Mouse (Mus musculus): Measurements from ENCODE around the gene Myo9a.
"Not testable (repeated sequence)": the region's sequence is repeated elsewhere in the genome, so short reads cannot be mapped to it uniquely, and the experiment has no call there.

The Myo9a gene

DNA sequence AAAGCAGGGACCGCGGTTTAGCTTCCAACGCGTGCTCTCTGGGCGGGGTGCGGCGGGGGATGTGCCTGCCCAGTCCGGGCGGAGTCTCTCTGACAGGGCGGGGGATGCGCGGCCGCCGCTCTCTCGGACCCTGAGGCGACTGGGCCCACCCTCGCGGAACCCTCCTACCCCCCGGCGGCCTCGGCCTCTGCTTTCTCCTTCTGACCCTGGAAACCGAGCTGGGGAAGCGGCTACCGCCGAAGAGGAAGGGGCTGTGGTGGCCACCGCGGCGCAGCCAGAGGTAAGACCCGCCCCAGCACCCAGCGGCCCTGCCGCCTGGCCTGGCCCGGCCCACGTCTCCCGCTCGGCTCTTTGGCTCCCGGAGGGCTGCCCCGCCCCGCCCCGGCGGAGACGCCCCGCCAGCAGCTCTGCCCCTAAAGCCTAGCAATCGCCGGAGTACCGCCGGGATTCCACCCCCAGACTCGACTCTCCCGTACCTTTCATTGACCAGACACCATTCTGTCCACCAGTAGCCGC, 428 bp downstream of the Myo9a start:
- peak; percentile 52 for DNase-seq (ENCODE audit: low read depth)

DNA sequence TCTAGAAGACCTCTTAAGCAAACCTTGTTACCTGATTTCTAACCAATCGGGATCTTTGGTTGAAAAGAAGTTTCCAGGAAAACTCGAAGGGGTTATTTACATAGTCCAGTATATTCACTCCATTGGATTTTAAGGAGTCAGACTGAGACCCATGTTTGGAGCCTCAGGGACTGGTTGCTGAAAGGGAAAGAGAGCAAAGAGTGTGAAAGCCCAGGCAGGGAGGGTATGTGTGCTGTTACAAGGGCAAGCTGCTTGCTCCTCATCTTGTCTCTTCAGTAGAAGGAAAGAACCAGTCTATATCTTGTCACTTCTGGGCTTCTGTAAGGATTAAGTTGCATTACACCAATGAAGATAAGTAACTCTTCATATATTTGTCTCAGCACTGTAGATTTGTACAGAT, 1.3 kb downstream of the Myo9a start:
- DNase-seq (ENCODE audit: low read depth) = no peak

GRCm38 (mm10) chr9:59755199-59755598, 4.5 kb downstream of the Myo9a start:
- no peak for DNase-seq (ENCODE audit: low read depth)

DNA sequence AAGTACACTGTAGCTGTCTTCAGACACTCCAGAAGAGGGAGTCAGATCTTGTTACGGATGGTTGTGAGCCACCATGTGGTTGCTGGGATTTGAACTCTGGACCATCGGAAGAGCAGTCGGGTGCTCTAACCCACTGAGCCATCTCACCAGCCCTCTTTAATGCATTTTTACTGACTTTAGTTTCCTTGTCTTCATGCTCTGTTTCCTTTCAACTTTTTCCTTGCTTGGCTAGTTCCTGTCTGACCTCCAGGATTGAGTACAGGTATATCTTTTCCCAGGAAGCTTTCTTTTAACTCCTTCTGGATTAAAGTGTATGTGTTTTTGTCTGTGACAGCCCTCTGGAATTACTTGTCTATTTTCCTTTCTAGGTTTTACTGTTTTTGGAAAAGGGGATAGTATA, 6.3 kb downstream of the Myo9a start:
- not testable (repeated sequence) for DNase-seq (ENCODE audit: low read depth)

GRCm38 (mm10) chr9:59760515-59760914, 9.8 kb downstream of the Myo9a start:
- DNase-seq (ENCODE audit: low read depth) = peak; percentile 3

GRCm38 (mm10) chr9:59766966-59767461, 16.3 kb downstream of the Myo9a start:
- DNase-seq (ENCODE audit: low read depth) = not testable (repeated sequence)

GRCm38 (mm10) chr9:59806046-59806774, 55.5 kb downstream of the Myo9a start:
- DNase-seq (ENCODE audit: low read depth) = not testable (repeated sequence)

DNA sequence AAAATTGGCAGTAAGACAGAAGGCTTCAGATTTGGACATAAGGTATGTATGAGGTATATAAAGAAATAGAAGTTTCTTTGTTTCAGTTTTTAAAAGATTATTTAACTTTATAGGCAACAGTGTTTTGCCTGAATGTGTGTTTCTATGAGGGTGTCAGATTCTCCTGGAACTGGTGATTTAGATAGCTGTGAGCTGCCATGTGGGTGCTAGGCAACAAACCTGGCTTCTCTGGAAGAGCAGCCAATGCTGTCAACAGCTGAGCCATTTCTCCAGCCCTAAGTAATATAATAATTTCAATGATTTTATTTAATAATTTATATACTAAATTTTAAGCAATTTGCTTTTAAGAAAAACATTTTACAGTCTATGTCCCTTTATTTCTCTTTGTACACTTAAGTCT, 133.9 kb downstream of the Myo9a start:
- no peak for DNase-seq (ENCODE audit: low read depth)

DNA sequence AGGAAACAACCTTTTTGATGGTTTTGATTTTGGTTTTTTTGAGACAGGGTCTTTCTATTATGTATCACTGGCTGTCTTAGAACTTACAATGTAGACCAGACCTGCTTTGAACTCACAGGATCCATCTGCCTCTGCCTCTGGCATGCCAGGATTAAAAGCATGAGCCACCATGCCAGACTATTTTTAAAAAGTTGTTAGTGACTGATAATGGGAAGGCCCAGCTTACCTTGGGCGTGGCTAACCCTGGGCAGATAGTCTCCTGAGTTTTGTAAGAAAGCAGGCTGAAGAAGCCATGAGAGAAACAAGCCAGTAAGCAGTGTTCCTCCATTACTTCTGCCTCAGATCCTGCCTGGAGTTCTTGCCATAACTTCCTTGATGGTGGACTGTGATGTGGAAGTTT, 152.7 kb downstream of the Myo9a start:
- no peak for DNase-seq (ENCODE audit: low read depth)

- DNase-seq (ENCODE audit: low read depth) = no peak
These were observed 164.1 kb downstream of the Myo9a start for GRCm38 (mm10) chr9:59914761-59915160.

DNA sequence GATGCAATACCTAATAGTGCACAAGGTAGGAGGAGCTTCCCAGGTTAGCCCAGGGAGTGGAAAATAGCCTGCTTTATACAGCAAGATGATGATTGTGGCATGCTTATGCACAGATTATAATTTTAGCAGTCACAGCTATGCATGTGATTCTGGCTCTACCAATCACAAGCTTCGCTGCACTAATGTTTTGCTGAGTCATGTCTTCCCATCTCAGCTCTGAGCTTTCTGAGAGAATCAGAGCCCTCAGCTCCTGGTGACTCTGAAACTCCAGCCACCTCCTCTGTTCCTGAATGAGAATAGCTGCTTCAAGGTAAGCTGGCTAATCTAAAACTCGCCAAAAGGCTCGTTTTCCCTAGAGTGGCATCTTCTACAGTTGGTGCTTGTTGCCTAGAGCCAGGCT, 179.6 kb downstream of the Myo9a start:
- DNase-seq (ENCODE audit: low read depth) = no peak

- DNase-seq (ENCODE audit: low read depth) = not testable (repeated sequence)
These were observed 185.2 kb downstream of the Myo9a start for GRCm38 (mm10) chr9:59935866-59936265.

GRCm38 (mm10) chr9:59938529-59938928, 187.8 kb downstream of the Myo9a start:
- no peak for DNase-seq (ENCODE audit: low read depth)

GRCm38 (mm10) chr9:59939691-59940090, 189.0 kb downstream of the Myo9a start:
- DNase-seq (ENCODE audit: low read depth) = no peak

DNA sequence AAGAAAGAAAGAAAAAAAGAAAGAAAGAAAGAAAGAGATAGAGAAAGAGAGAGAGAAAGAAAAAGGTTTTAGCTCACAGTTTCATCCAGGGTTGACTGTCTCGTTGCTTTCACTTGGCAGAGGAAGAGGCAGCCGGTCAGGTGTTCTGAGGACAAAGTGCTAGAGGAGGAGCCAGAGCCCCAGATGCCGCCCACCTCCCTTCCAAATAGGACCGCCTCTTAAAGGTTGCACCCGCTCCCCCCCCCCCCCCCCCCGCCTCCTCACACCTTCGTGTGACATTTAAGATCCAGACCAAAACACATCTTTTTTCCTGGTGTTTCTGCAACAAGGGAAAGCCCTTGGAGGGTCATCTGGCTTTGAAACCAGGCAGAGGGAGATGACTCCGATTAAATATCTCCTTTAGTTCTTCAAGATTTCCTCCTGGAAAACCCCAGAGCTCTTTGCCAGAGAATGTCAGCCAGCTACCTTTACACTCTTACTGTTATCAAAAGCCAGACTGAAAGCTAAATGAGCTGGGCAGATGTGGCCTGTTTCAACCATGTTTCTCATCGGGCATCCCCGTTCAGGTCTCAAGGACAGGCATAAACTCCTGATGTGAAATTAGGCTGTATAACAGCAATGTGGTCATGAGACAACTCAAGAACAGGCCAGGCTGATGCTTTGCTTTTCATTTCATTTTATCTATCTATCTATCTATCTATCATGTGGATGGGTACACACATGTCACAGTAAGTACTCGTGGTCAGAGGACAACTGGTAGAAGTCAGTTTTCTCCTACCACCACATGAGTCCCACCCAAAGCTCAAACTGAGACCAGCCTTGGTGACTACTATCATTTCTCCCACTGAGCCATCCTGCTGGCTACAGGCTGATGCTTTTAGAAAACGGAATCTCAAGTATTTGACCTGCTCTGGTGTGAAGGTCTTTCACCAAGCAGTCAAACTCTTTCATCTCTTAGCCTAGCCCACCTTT, 190.5 kb downstream of the Myo9a start:
- DNase-seq (ENCODE audit: low read depth) = no peak

DNA sequence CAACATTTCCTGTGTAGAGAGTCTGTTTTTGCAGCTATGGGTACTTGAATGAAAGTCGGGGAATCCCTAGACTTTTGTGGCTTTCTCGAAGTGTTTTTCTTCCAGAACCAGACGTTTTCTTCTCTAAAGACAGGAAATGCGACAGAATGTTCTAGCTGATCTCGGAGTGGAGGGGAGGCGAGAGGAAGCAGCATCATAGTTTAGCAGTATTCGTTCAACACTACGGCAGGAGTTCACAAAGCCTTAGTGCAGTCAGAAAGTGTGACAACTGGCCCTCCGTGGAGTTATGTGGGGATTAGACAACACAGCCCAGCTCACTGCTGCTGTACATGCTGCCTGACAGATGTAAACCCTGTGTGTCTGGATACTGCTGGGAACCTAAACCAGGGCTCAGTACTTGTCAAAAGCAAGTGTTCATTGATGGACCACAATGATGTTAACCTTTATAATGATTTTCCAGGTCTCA, 191.2 kb downstream of the Myo9a start:
- DNase-seq (ENCODE audit: low read depth) = no peak

DNA sequence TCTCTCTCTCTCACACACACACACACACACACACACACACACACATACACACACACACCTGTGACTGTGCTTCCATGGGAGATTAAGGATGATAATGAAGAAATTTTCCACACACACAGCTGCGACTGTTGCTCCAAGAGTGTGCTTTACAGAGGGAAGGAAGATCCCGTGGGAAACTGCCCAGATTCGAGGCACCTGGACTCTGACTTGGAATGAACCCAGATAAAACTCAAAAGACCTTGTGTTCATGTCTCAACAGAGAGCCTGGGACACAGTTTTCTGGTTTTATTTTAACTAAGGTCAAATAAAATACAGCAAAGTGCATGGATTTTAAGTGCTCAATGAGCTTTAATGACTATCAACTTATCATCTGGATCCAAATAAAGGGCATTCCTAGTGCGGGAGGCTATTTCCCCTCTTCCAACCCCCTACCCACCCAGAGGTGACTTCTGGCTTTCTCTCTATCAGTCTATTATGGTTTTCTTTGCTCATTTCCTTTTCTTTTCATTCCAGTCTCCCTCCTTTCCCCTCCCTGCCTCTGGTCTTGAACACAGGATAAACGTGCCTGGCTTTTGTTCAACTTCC, 191.9 kb downstream of the Myo9a start:
- DNase-seq (ENCODE audit: low read depth) = no peak

DNA sequence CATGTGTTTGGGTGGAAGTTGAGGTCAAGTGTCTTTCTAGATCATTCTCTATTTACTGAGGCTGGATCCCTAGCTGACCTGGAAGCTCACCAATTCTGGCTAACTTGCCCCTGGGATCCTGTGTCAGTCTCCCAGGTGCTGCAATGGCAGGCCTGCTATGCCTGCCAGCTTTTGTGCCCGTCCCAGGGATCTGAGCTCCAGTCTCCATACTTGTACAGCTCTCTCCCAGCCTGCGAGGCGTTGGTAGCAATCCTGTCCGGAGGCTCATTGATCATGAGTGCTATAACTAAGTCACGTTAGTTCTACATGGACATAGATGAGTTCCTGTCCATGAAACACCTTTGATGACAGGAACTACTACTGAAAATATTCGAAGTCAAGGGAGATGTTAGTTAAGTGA, 193.1 kb downstream of the Myo9a start:
- DNase-seq (ENCODE audit: low read depth) = no peak

DNA sequence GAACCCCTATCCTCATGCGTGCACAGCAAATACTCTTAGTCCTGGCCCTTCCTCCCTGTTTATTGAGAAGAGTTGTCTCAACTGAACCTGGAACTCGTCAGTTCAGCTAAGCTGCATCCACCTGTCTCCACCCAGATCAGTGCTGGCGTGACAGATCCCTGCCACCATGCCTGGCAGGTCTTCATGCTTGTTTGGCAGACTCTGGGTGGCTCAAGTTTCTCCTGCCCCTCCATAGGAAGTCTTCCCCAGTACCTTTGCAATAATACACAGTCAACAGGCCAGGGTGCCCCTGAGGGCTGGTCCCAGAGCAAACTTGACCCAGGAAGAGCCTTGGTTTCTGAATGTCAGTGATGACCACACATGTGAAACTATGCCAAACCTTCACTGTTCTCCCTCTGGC, 194.5 kb downstream of the Myo9a start:
- no peak for DNase-seq (ENCODE audit: low read depth)

GRCm38 (mm10) chr9:59947271-59947670, 196.6 kb downstream of the Myo9a start:
- no peak for DNase-seq (ENCODE audit: low read depth)

- no peak for DNase-seq (ENCODE audit: low read depth)
These were observed 197.5 kb downstream of the Myo9a start for GRCm38 (mm10) chr9:59948226-59948625.

DNA sequence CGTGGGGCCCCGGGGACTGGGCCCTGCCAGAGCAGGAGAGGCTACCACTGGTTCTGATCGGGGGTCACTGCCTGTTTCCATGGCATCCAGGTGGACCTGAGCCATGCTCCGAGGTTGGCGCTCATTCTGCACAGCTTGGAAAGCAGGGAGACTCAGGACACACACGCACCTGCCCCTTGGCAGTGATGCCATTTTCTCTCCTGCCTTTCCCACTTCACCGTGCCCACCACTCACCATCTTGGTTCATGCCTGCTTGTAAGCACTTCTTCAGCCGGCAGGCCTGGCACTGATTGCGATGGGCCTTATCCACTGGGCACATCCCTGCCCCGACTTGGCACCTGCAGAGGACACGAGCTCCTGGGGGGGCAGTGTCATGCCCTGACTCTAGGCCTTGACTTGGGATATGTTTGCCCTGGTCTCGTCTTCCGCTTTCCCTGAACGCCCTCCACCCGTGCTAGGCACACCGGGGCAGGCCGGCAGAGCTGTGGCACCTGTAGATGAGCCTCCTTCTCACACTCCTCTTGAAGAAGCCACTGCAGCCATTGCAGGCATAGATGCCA, 198.1 kb downstream of the Myo9a start:
- DNase-seq (ENCODE audit: low read depth) = no peak

Data from fibroblast of lung, adult 2 months (primary cell).